Mouse (Mus musculus): ENCODE measurements around the gene Zmat5. TPM values are rescaled to one million over a fixed set of nuclear protein-coding genes. Genes with fewer than 3 reads are reported as not detected.
A peak's percentile ranks its signal among the peaks of the same experiment; 100 is the strongest.
"Not testable (repeated sequence)": the region's sequence is repeated elsewhere in the genome, so short reads cannot be mapped to it uniquely, and the experiment has no call there.

The Zmat5 gene
- total RNA-seq, 2 experiments from 2014 or later = 30.2 to 36.7 TPM

DNA sequence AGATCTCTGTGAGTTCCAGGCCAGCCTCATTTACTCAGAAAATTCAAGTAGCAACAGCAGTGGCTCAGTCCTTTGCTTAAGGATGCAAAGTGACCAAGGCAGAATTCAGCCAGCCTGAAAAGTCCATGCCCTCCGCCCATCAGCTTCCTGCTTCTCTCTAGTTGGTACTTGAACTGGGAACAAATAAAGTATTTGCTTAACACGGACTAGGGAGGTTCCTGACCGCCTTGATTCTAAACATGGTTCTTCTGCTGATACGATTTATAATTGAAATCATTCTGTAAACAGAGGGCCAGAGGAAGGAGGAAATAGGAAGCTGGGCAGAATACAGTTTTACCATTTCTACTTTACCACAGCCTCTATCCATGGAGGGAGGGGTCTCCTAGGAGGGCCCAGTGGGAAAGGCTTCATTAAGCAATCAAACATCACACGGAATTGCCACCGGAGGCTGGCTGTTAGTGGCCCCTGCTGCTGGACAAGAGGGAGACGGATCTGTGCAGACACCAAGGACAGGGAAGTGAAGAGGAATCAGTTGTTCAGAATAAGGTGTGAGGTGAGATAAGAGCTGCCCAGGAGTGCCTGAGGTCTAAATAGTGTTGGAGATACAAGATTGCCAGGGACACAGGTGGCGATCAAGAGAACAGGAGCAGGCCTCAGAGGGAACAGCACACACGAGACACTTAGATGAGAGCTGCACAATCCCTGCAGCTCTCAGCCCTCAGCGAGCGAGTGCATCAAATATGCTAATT is 15.7 kb upstream of the Zmat5 start:
- no peak for DNase-seq (ENCODE audit: low spot score in 2 of 2)

DNA sequence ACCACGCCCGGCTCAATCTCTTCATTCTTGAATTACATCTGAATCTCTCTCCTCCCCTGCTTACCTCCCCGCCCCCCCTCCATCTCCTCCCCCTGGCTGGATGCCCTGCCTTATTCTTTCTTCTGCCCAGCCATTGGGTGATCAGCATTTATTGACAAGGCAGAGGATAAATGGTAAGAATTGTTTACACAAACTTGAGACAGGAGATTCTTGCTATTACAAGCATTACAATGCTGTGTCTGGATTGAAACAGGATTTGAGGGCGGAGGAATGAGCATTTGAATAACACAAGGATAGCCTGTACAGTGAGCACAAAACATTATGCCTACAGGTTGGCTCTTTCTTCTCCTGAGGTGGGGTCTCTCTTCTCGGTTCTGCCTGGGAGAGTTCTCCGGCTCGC is 14.1 kb upstream of the Zmat5 start:
- no peak for DNase-seq (ENCODE audit: low spot score in 2 of 2)

DNA sequence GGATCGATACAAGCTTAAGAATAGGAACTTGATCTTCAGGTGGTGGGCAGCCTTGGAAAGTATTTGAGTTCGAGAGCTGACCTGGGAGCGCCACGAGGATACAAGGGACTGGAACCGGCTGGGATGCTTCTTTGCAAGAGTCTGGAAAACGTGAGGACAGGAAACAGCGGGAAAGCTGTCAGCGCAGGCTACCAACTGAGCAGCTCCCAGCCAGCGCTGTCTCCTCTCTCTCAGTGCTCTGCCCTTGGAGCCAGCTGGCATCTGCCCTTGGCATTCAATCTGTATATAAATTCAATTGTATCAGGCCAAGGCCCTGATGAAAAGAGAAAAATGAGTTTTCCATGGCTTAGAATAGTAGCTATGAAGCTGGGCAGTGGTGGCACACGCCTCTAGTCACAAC is 13.3 kb upstream of the Zmat5 start:
- peak; percentile 65 to 77 for DNase-seq (ENCODE audit: low spot score in 2 of 2)

DNA sequence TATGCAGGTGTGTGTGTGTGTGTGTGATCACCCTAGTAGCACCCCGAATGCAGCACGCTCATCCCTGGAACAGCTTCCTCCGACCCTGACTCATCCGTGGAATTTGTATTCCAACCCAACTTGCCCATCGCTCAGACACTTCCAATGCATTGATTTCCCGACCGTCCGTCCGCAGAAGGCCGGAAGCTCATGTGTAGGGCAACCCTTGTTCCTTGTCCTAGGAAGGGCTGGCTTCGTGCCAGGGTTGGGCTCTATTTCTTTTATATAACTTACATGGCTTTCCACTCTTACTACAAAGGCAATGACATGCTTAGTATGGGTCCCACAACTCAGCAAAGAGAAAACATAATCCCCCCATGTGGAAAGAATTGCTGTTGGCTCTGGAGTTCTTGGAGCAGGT is 12.3 kb upstream of the Zmat5 start:
- no peak for DNase-seq (ENCODE audit: low spot score in 2 of 2)

DNA sequence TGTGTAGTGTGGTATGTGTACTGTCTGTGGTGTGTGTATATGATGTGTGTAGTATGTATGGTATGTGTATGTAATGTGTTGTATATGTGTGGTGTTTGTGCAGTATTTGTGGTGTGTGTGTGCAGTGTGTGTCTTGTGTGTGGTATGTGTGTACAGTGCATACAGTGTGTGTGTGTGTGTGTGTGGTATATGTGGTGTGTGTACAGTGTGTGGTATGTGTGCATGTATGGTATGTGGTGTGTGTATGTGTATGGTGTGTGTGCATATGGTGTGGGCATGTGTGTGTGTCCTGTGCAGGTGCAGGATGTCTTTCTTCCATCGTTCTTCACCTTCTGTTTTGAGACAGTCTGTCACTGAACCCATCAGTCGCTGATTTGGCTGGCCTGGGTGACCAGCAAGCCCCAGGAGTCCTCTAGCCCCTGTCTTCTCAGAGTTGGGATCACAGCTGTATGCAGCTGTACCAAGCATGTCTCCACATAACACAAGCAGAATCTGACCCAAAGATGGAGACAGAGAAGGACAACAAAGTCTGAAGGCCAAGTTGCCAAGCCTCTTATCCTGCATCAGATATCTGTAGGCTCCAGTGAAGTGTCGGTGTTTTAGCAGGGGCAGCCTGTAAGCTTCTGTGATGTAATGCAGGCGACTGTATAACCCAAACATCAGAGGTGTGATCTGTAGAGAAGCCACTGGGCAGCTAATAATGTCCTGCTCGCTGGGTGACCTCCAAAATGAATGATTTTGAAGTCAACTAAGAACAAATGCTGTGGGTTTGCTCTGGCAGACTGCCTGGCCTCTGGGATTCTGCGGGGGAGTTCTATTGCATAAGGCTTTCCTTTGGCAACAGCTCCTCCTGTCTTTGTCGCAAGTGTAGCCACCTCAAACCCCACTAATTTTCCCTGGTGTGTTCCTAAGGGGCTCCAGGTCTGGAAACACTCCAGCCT is 7.2 kb upstream of the Zmat5 start:
- peak; percentile 68 to 71 for DNase-seq (ENCODE audit: low spot score in 2 of 2)

DNA sequence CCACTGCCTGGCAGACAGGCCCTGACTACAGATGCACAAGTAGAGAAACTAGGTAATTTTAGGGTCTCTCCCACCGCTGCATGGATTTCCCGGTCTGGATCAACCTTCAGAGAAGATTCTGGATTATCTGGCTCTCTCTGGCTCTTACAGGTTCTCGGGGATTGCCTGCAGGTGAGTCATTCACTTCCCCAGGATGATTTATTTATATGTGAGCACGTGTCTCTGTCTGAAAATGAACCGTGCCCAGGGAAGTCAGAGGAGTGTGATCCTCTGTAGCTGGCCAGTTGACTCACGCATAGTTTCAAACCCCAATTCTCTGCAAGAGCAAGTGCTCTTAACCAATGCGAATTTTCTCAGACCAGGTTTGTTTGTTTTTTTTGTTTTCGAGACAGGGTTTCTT is 3.8 kb upstream of the Zmat5 start:
- no peak for DNase-seq (ENCODE audit: low spot score in 2 of 2)

DNA sequence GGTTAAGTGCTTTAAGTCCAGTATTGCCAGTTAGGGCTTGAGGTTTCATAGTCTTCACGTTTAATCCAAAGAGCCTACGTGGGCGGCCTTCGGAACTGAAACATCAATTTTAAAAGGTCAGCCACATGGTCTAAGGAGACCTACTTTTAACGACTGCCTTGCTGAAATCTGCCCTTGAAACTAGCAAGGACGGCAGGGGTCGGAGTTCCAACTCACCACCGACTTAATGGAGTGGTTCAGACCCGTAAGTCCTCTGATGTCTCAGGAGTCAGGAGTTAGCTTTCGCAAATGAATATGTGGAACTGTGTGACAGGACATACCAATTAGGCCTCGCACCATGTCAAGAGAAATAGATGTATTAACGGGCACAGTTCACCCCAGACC is 798 bp upstream of the Zmat5 start:
- DNase-seq (ENCODE audit: low spot score in 2 of 2) = no peak

DNA sequence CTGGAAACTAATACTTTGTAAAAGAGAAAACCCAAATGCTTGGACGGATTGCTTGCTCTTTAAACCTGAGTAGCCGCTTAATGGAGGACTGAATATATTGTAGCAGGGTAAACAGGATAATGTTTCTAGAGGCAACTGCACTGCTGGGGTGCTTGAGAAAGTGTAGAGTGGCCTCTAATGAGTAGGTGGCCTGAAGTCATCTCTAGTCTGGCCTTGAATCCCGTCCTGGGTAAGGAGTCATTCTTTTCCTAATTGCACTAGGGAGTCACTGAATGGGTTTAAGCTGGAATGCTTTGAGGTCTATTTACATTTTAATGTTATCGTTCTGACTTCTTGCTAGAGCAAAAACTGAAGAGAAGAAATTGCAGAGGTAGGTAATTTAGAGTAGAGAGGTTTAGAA is 700 bp downstream of the Zmat5 start:
- DNase-seq (ENCODE audit: low spot score in 2 of 2) = no peak

DNA sequence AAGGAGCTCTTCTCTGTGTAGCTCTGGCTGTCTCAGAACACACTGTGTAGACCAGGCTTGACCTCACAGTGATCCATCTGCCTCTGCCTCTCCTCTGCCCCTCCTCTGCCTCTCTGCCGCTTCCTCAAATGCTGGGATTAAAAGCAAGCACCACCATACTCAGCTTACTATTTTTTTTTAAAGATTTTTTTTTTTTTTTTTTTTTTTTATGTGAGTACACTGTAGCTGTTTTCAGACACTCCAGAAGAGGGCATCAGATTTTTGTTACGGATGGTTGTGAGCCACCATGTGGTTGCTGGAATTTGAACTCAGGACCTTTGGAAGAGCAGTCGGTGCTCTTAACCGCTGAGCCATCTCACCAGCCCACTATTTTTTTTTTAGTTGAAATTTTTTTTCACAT is 5.7 kb downstream of the Zmat5 start:
- not testable (repeated sequence) for DNase-seq (ENCODE audit: low spot score in 2 of 2)

DNA sequence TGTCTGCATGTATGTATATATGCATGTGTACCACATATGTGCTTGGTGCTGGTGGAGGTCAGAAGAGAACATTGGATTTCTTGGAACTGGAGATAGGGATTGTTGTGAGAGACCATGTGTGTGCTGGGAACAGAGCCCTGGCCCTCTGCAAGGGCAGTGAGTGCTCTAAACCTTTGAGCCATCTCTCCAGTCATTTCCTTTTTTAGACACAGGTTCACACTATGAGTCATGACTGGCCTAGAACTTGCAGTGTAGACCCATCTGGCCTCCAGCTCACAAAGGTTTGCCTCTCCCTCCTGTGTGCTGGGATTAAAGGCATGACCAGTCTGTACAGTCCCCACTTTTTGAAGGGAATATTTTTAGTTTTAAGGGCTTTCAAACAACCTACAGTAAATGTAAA is 8.3 kb downstream of the Zmat5 start:
- DNase-seq (ENCODE audit: low spot score in 2 of 2) = no peak

DNA sequence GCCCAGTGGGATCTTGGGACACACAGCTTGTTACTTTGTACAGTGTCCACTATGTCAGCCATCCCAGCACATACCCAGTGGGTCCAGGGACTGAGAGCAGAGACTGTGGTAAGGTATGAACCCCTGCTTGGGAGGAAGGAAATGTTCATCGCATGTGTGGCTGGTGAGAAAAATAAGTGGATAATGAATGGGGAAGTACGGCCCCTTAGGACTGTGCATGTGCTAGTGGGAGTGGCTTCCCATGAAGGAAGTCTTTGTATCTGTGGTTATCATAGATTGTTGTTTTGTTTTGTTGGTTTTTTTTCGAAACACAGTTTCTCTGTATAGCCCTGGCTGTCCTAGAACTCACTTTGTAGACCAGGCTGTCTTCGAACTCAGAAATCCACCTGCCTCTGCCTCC is 10.2 kb downstream of the Zmat5 start:
- DNase-seq (ENCODE audit: low spot score in 2 of 2) = no peak

DNA sequence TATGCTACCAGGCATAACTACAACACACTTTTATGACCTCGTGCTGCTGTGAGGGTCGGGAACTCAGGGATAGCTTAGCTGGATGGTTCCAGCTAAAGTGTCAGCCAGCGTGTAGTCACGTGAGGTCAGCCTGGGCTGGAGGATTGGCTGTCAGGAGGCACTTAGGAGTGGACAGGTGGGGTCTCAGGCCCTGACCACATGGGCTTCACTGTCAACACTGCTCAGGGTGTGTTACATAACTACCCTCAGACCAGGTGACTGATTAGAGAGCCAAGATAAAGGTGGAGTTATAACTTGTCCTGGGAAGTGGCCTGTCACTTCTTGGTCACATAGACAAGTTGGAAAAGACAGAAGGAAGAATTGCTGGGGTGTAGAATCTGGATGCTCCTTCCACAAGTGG is 11.1 kb downstream of the Zmat5 start:
- no peak for DNase-seq (ENCODE audit: low spot score in 2 of 2)

DNA sequence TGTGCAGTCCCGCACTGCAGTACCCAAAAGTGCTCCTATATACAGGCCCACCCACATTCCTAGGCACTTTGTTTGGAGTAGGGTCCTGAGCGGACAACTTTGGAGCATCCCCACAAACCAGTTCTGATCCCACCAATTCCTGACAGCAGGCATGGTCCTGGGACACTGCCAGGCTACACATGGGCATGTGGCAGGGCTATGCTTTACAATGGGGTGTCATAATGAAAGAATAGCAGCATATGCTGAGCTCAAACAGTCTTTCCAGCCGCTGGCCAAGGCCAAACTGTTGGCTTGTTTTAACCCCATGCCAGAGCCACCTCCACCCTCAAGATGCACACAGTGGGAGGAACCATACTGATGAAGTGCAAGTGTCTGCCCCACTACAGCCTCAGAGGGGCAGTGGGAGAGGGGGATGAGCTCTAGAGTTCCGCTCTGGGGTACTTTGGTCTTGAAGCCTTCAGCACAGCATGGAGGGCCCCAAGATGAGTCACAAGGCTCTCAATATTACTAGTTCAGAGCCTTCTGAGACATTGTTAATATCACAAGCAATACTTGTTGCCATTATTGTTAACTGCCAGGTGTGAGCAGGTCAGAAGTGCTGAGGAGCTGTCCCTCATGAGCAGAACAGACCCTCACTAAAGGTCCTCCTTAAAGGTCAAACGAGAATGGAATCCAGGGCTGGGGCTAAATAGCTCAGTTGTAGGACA is 12.2 kb downstream of the Zmat5 start:
- no peak for DNase-seq (ENCODE audit: low spot score in 2 of 2)

DNA sequence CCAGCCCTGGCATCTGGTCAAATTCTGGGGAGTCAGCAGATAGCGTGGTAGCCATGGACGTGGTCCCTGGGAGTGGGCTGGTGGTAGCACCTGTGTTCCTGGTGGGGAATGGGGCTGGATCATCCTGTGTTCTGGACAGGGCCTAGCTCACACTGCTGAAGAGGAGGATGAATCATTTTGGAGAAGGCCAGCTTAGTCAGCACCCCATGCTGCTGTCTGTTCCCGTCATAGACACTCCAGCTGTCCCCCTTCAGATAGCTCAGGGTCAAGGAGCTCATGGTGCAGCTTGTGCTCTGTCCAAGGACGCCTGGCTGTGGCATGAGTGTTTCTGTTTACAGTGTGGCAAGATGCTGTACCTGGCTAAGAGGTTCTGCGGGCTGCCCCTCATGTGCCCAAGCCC is 14.1 kb downstream of the Zmat5 start:
- DNase-seq (ENCODE audit: low spot score in 2 of 2) = no peak

DNA sequence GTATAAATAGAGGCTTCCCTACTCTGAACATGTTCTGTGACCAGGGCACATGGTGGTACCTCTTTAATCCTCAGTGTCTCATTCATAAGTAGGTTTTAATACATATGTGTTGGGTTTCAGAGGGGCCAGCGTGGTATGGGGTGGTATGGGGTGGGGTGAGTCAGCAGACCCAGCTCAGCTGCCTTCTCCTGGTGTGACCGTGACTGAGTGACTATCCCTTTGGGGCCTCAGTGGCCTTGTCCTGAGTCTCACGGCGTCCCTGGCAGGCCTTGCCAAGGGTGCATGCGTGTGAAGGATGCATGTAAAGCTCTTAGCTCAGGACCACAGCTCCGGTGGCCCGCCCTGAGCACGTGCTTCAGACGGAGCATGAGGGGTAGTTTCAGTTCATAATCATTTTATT is 15.5 kb downstream of the Zmat5 start:
- DNase-seq (ENCODE audit: low spot score in 2 of 2) = no peak

DNA sequence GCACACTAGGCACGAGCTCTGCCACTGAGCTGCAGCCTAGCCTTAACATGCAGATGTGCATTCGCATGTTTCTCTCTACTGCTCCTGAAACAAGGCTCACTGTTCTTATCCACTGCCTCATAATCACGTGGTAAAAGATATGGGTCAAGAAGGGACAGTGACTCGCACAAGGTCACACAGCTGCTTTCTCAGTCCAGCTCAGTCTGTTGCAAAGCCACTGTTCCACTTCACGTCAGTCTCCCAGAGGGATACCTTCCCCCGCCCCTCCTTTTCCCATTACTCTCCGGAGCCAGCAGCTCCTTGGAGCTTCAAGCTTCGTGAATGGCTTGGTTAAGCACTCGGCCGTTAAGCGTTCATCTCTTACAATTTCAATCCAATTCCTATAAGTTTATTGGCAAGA is 15.9 kb downstream of the Zmat5 start:
- DNase-seq (ENCODE audit: low spot score in 2 of 2) = no peak

DNA sequence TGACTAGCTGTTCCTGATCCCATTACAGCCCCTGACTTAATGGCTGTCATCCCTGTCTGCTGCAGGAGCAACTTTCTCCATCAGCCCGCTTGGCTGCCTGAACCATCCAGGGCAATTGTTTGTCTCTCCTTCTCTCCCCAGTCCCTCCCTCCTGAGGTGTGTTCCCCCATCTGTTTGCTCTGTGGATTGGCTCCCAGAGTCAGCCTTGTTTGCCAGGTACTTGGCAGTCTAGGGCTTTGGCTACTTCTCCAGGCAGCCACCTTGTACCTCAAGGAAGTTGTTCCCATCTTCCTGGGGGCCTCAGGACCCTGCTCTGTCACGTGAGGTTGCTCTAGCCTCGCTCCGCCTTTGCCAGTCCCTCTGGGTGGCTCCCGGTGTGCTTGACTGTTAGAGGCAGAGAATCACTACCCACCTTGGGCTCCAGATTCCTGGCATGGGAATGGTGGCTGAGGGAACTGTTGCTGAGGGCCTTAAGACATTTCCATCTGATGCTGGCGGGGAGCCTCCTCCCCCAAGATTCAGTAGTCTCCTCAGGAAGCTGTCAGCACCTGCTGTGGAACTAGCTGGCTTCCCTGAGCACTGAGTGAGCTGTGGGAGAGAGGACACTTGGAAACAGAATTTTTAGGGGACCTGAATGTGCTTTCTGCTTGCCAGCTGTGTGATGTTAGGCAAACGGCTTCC is 16.6 kb downstream of the Zmat5 start:
- DNase-seq (ENCODE audit: low spot score in 2 of 2) = no peak

DNA sequence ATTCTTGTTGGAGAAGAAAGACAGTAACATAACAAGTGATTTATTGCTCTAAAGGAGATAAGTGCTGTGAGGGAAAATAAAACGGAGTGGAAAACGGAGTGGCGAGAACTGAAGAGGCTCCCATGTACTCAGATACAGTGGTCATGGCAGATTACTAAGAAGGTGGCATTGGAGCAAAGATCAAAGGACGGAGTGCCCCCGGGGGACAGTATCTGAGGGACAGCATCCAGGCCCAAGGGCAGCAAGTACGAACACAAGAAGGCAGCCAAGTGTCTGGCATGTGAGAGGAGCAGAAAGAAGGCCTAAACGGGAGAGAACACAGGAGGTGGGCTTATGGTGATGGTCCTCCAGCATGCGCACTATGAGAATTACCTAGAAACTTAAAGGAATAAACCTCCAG is 17.2 kb downstream of the Zmat5 start:
- DNase-seq (ENCODE audit: low spot score in 2 of 2) = no peak

DNA sequence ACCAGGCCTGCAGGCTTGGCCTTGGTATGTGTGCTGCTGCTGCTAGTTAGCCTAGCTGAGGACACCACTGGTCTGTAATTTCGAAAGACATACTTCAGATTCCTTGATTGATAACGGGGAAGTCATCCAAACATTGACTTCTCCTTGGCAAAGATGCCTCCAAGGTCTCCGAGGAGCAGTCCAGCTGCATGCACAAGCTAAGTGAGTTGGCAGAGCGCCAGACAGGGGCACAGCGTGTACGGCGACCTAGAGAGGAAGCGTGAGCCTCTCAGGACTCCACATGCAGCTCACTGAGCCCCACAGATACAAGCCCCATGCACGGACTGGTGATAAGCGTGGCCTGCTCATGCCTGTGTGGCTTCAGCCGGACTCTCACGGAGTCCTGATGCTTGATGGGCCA is 25.1 kb downstream of the Zmat5 start:
- DNase-seq (ENCODE audit: low spot score in 2 of 2) = no peak

DNA sequence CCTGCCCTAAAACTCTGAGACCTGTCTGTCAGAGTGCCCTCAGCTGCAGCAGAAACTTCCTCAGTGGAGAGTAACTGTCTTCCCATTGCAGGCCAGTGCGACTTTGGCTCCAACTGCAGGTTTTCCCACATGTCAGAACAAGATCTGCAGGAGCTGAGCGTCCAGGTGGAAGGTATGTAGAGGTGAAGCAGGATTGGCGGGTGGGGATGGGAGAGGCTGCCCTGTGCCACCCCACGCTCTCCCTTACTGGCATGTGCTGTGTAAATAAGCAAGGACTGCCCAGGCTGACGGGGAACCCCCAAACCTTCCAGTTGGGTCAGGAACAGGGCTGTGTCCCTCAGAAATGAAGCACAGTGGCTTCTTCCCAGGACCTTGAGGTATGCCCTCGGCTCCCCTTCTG is 25.6 kb downstream of the Zmat5 start:
- no peak for DNase-seq (ENCODE audit: low spot score in 2 of 2)

DNA sequence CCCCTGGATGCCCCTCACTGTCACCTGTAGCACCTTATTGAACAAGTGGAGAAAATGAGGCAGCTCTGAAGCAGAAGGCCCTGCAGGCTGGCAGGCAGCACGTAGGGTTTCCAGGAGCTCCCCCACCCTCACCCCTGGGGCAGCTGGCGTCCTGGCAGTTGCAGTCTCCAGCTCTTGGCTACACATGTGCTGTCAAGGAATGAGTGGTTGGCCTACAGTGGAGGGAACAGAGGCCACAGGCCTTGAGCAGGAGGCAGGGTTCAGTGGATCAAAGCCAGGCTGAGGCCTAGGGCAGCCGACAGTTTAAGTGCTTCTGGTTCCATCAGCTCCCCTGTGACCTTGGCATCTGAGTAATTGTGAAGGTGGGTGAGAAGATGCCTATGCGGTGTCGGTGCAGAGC is 26.4 kb downstream of the Zmat5 start:
- DNase-seq (ENCODE audit: low spot score in 2 of 2) = no peak

Data from layer of hippocampus, postnatal 14 days (tissue).